Mouse (Mus musculus) left cerebral cortex, postnatal 10 days (tissue): ENCODE measurements at regions not wholly inside any gene's neighbourhood (a gene's known extent, or its start where the extent isn't known, plus 50 kb on each side); places are given as distances from the start of the nearest gene placed in this dataset.

Experiments
- DNase-seq, 2 experiments: peaks; one replicate each; pipeline ENCODE4 v3.0.0; 2021 to 2022; ENCODE audit warnings: low spot score in 2 of 2, mixed read lengths in 1 of 2; ENCODE audit errors: extremely low spot score in 1 of 2
- intact Hi-C: fragments of 180-260 bp; cut with DNase I; formaldehyde crosslinking; loops from one replicate; pipeline ENCODE4 v1.15.1; 2025

- no peak for DNase-seq
- intact Hi-C loops, result no loop called here
Measured at GRCm38 (mm10) chr6:17157270-17157669, 92.3 kb downstream of the Tes start.

- intact Hi-C loops, result no loop called here
- DNase-seq, result peak; percentile 64 to 78
Measured at GRCm38 (mm10) chr6:17169971-17170781, 105.2 kb downstream of the Tes start.

GRCm38 (mm10) chr6:17170782-17171272 lies 105.9 kb downstream of the Tes start:
- intact Hi-C loops, result no loop called here

GRCm38 (mm10) chr6:17171273-17172011 lies 106.5 kb downstream of the Tes start:
- intact Hi-C loops, result no loop called here
- peak; percentile 50 to 51 for DNase-seq

More at GRCm38 (mm10) chr6:17170782-17171272, 105.9 kb downstream of the Tes start:
- peak in 1 of 2 experiments; percentile 54 for DNase-seq

GRCm38 (mm10) chr6:17172050-17172449 lies 107.1 kb downstream of the Tes start:
- intact Hi-C loops, result no loop called here

GRCm38 (mm10) chr6:17177153-17177552 lies 103.8 kb upstream of the Cav2 start:
- intact Hi-C loops, result no loop called here
- peak in 1 of 2 experiments; percentile 53 for DNase-seq

More at GRCm38 (mm10) chr6:17172050-17172449, 107.1 kb downstream of the Tes start:
- DNase-seq, result no peak

GRCm38 (mm10) chr6:17179476-17179875 lies 101.5 kb upstream of the Cav2 start:
- intact Hi-C loops, result no loop called here

GRCm38 (mm10) chr6:17186604-17187003 lies 94.4 kb upstream of the Cav2 start:
- intact Hi-C loops, result no loop called here

More at GRCm38 (mm10) chr6:17179476-17179875, 101.5 kb upstream of the Cav2 start:
- no peak for DNase-seq

GRCm38 (mm10) chr6:17187106-17187505 lies 93.9 kb upstream of the Cav2 start:
- intact Hi-C loops, result no loop called here

More at GRCm38 (mm10) chr6:17186604-17187003, 94.4 kb upstream of the Cav2 start:
- no peak for DNase-seq

GRCm38 (mm10) chr6:17195538-17195937 lies 85.4 kb upstream of the Cav2 start:
- DNase-seq, result no peak
- intact Hi-C loops, result no loop called here

More at GRCm38 (mm10) chr6:17187106-17187505, 93.9 kb upstream of the Cav2 start:
- DNase-seq, result peak in 1 of 2 experiments; percentile 32

GRCm38 (mm10) chr6:17197728-17198397 lies 83.1 kb upstream of the Cav2 start:
- peak in 1 of 2 experiments; percentile 45 for DNase-seq
- intact Hi-C loops, result no loop called here

- intact Hi-C loops, result no loop called here
- no peak for DNase-seq
Measured at GRCm38 (mm10) chr6:17198876-17199275, 82.1 kb upstream of the Cav2 start.

GRCm38 (mm10) chr6:17201916-17202636 lies 78.9 kb upstream of the Cav2 start:
- intact Hi-C loops, result no loop called here
- no peak for DNase-seq

GRCm38 (mm10) chr6:17203302-17203701 lies 77.7 kb upstream of the Cav2 start:
- intact Hi-C loops, result no loop called here
- no peak for DNase-seq

GRCm38 (mm10) chr6:17203900-17204686 lies 76.9 kb upstream of the Cav2 start:
- intact Hi-C loops, result no loop called here

GRCm38 (mm10) chr6:17206932-17207331 lies 74.1 kb upstream of the Cav2 start:
- intact Hi-C loops, result no loop called here
- no peak for DNase-seq

More at GRCm38 (mm10) chr6:17203900-17204686, 76.9 kb upstream of the Cav2 start:
- DNase-seq, result no peak

- DNase-seq, result no peak
- intact Hi-C loops, result no loop called here
Measured at GRCm38 (mm10) chr6:17209792-17210191, 71.2 kb upstream of the Cav2 start.

GRCm38 (mm10) chr6:17211346-17211745 lies 69.6 kb upstream of the Cav2 start:
- intact Hi-C loops, result no loop called here
- DNase-seq, result no peak
